Mouse (Mus musculus): Measurements from ENCODE around the gene Lmntd1. TPM values are rescaled to one million over a fixed set of nuclear protein-coding genes. Genes with fewer than 3 reads are reported as not detected.

Gene Lmntd1
- polyA plus RNA-seq (2016; fragmentation: Nextera tagmentation; extraction: Ambion mirVana), result 0.15 TPM in 1 of 2 replicates, not detected in the other

DNA sequence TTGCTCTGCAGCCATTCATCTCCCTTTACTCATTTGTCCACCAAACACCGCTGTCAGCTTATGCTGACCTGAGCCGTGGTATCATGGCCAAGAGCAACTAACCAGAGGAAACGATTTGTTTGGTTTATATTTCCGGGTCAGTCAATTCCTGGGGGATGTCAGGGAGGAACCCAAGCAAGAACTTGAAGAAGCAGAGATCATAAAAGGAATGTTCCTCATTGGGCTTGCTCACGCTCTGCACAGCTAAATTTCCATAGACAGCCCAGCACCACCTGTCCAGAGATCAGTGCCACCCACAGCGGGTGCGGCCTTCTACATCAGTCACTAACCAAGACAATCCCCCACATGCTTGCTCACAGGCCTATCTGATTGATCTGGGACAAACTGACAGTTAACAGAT, at the start of gene Lmntd1:
TSS of gene Lmntd1 (minus strand) at position 101 of the 400 bp plus-strand sequence.
- no peaks in the 10 kb centered on the region for H3K27me3 ChIP-seq (replicated peaks; ENCODE audit: low read depth, poor library complexity, severe bottlenecking)
- WGBS, result 82% methylated on average over 7 of the region's 7 CpGs

DNA sequence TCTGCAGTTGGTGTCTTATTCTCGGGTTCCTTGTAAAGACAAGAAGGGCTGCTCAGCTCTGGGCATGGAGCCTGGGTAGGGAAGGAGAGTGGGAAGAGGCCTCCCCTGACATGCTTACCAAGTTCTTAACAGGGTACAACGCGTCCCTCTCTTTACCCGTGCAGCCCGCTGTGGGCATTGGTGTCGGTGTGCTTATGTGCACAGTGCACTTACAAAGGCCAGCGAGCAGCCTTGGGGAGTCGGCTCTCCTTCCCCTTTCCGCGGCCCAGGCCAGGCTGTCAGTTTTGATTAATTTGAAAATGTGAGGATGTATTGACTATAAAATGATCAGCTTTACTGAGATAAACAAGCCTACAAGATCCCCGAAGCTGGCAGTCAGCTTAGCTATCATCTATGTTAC, 46.8 kb upstream of the Lmntd1 start:
- Histone ChIP-seq H3K9me3 (peaks cover 3% of the 10 kb centered on the region), H3K27me3 (replicated peaks; ENCODE audit: low read depth, poor library complexity, severe bottlenecking) (no peaks in the 10 kb centered on the region), H3K4me3 (no peak overlapping the region), H3K27ac (replicated peaks) (no peak overlapping the region), H3K36me3 (replicated peaks) (no peaks in the 10 kb centered on the region), H3K4me1 (peaks cover 11% of the 10 kb centered on the region)
- no peak for DNase-seq (ENCODE audit: low spot score)
- 76% methylated on average over 11 of the region's 11 CpGs for WGBS

More for the DNA sequence above, at the start of gene Lmntd1:
- Histone ChIP-seq H3K9me3 (no peaks in the 10 kb centered on the region), H3K27ac (replicated peaks) (no peak within 1 kb of the TSS), H3K4me3 (no peak within 1 kb of the TSS), H3K36me3 (replicated peaks) (no peaks in the 10 kb centered on the region), H3K4me1 (peaks cover 5% of the 10 kb centered on the region; the same call in 1 of the 2 replicates)
- DNase-seq (ENCODE audit: low spot score), result no peak

DNA sequence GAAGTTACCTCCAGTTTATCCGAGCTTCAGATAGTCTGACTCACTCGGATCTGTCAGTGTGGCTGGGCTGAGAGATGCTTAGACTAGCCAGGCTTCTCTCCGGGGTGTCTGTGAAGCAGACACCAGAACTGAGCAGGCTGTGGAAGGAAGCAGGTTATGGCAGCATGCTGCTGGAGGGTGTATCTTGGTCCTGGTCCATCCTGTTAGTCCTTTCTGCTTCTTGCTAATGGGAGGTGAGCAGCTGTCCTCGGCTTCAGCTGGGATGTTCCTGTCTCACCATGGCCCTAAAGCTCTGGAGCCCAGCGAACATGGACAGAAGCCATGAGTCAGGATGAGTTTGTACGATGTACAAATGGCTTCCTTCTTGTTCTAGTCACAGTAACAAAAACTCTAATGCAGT, 45.0 kb upstream of the Lmntd1 start:
- peaks cover 8% of the 10 kb centered on the region for H3K4me1 ChIP-seq
- no peak overlapping the region for H3K27ac ChIP-seq (replicated peaks)
- no peak for DNase-seq (ENCODE audit: low spot score)
- H3K36me3 ChIP-seq (replicated peaks), result no peaks in the 10 kb centered on the region
- peaks cover 5% of the 10 kb centered on the region; the same call in 1 of the 2 replicates for H3K9me3 ChIP-seq
- no peak overlapping the region for H3K4me3 ChIP-seq
- 77% methylated on average over 6 of the region's 6 CpGs for WGBS
- no peaks in the 10 kb centered on the region for H3K27me3 ChIP-seq (replicated peaks; ENCODE audit: low read depth, poor library complexity, severe bottlenecking)

DNA sequence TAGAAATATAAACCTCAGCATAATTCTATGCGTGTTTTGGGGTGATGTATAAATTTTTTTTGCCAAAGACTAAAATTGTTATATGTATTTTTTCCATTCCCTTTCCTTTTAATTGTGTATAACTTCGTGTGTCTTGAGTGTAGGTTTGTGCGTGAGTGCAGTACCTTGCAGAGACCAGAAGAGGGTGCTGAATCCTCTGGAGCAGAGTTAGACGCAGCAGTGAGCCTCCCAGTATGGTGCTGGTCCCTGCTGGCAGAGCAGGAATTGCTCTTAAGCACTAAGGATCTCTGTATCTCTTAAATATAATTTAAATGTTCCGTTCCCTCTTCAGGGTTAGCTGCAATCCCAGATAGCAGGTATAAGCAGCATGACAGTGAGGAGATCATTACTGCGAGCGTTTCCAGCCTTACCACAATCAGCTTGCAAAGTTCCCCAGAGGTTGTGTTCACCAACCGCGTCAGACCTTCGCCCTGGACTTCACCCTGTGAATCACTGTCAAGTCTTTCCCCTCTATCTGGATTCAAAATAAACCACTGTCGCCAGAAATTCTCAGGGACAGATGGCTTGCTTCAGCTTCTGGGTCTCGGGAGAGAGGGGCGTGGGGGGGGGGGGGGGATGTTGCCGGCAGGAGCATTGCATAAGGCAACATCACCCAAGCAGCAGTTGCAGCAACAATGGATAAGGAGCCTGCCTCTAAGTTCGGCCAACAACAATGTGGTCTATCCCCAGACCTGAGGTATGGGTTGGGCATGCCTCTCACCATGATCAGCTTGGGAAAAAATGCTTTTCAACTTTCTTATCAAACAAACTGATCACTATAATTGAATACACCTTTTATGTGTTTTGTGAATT, 42.8 kb upstream of the Lmntd1 start:
- H3K9me3 ChIP-seq, result peaks cover 5% of the 10 kb centered on the region; the same call in 1 of the 2 replicates
- WGBS, result 83% methylated on average over 15 of the region's 15 CpGs
- H3K4me1 ChIP-seq, result peaks cover 5% of the 10 kb centered on the region; the same call in 1 of the 2 replicates
- no peaks in the 10 kb centered on the region for H3K27me3 ChIP-seq (replicated peaks; ENCODE audit: low read depth, poor library complexity, severe bottlenecking)
- no peak overlapping the region for H3K27ac ChIP-seq (replicated peaks)
- DNase-seq (ENCODE audit: low spot score), result no peak
- no peaks in the 10 kb centered on the region for H3K36me3 ChIP-seq (replicated peaks)
- H3K4me3 ChIP-seq, result no peak overlapping the region

DNA sequence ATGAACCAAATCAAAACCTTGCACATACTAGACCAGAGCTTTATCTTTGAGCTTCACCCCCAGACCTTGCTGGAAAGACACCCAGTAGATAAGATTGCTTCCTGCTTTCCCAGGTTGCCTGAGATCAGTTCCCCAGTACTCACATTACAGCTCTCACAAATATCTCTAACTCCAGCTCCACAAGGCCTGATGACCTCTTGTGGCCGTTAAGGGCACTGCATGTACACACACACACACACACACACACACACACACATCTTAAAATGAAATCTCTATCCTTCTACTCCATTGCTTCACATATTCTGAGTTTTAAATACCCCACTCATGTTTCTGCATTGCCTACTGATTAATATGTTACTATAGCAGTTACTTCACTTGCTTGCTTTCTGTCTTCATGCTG, 41.6 kb upstream of the Lmntd1 start:
- no peak overlapping the region for H3K4me3 ChIP-seq
- no peaks in the 10 kb centered on the region for H3K36me3 ChIP-seq (replicated peaks)
- 96% methylated on average over 1 of the region's 1 CpGs for WGBS
- DNase-seq (ENCODE audit: low spot score), result no peak
- H3K27ac ChIP-seq (replicated peaks), result no peak overlapping the region
- H3K27me3 ChIP-seq (replicated peaks; ENCODE audit: low read depth, poor library complexity, severe bottlenecking), result no peaks in the 10 kb centered on the region
- no peaks in the 10 kb centered on the region for H3K4me1 ChIP-seq
- H3K9me3 ChIP-seq, result peaks cover 5% of the 10 kb centered on the region; the same call in 1 of the 2 replicates

DNA sequence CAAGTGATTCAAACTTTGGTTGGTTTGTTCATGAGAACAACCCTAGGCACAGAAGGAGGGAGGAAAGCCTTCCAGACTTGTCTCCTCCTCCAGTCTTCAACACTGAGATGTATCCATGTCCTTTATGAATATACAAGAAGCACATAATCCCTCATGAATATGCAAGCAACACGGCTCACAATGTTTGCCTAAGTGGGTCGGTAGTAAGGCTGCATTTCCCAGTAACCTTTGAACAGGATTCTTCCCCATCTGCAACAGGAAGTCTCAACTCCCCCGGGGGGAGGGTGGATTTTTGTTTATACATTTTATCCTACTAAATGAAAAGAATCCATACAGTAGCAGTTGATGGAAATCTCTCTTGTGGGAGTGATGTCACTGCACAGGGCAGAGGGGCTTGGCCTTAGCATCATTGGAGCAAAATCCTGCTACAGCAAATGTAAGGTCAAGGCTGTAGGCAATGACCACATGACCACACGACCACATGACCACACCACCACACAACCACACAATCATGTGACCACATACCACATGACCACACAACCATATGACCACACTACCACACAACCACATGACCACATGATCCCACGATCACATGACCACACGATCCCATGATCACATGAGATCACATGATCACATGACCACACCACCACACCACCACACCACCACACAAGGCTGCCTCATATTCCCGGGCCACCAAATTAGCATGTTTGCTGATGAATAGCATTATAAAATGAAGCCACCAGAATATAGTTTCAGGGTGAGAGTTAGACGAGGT, 40.1 kb upstream of the Lmntd1 start:
- WGBS, result 89% methylated on average over 8 of the region's 8 CpGs
- Histone ChIP-seq H3K27ac (replicated peaks) (no peak overlapping the region), H3K4me1 (no peaks in the 10 kb centered on the region), H3K9me3 (peaks cover 5% of the 10 kb centered on the region; the same call in 1 of the 2 replicates), H3K4me3 (no peak overlapping the region), H3K27me3 (replicated peaks; ENCODE audit: low read depth, poor library complexity, severe bottlenecking) (no peaks in the 10 kb centered on the region), H3K36me3 (replicated peaks) (no peaks in the 10 kb centered on the region)
- no peak for DNase-seq (ENCODE audit: low spot score)

DNA sequence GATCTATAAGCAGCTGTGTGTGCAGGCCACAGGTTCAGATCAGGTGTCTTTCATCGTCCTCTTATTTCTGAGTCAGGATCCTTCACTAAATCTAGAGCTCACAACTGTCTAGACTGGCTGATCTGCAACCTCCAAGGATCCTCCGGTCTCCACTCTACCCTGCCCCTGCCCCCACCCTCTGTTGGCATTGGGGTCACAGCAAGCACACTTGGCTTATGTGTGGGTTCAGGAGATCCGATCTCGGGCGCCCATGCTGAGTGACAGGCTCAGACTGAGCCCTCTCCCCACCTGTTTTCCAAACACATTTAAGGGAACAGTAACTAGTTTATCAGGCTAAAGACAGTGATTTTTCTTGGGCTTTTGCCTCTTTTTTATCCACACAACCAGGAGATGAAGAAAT, 39.5 kb upstream of the Lmntd1 start:
- Histone ChIP-seq H3K27me3 (replicated peaks; ENCODE audit: low read depth, poor library complexity, severe bottlenecking) (no peaks in the 10 kb centered on the region), H3K4me1 (no peaks in the 10 kb centered on the region), H3K27ac (replicated peaks) (no peak overlapping the region), H3K4me3 (no peak overlapping the region), H3K9me3 (peaks cover 5% of the 10 kb centered on the region; the same call in 1 of the 2 replicates), H3K36me3 (replicated peaks) (no peaks in the 10 kb centered on the region)
- 87% methylated on average over 5 of the region's 5 CpGs for WGBS
- no peak for DNase-seq (ENCODE audit: low spot score)

DNA sequence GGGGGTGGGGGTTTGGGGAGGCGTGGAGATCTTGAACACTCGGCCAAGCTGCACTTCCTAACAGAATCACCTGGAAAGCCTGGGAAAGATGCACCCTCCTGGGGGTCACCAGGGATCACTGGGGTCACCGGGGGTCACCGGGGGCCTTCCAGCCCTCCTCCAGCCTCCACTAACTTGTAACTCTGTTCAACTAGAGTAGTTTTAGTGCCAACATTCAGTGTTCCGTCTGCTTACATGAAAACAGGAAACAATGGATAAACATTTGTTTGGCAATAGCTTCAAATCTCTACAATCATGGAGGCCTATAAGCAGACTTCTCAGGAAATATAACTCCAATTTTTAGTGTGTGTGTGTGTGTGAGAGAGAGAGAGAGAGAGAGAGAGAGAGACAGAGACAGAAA, 38.9 kb upstream of the Lmntd1 start:
- 81% methylated on average over 5 of the region's 5 CpGs for WGBS
- no peak overlapping the region for H3K27ac ChIP-seq (replicated peaks)
- DNase-seq (ENCODE audit: low spot score), result no peak

DNA sequence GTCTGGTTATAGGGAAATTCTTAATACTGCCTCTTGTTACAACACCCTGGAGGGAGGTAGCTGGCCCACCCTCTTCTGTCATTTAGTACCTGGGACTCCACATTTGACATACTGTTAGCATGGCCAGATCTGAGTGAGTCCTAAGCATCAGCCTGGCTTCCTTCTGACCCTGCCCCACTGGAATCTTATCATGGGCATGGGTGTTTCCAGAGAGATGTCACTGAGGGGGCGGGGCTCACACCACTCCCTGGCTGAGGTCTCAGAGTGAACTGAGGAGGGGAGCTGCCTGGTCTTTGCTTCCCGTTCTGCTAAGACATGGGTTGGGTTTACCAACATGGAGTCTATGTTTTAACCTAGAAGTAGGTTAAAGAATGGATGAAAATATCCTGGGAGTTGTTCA, 37.9 kb upstream of the Lmntd1 start:
- no peaks in the 10 kb centered on the region for H3K27me3 ChIP-seq (replicated peaks; ENCODE audit: low read depth, poor library complexity, severe bottlenecking)
- no peak overlapping the region for H3K4me3 ChIP-seq
- H3K36me3 ChIP-seq (replicated peaks), result no peaks in the 10 kb centered on the region
- peaks cover 5% of the 10 kb centered on the region; the same call in 1 of the 2 replicates for H3K9me3 ChIP-seq
- no peak overlapping the region for H3K27ac ChIP-seq (replicated peaks)
- no peak for DNase-seq (ENCODE audit: low spot score)
- WGBS, result 76% methylated on average over 2 of the region's 2 CpGs
- H3K4me1 ChIP-seq, result no peaks in the 10 kb centered on the region

More for the DNA sequence above, 38.9 kb upstream of the Lmntd1 start:
- Histone ChIP-seq H3K4me3 (no peak overlapping the region), H3K27me3 (replicated peaks; ENCODE audit: low read depth, poor library complexity, severe bottlenecking) (no peaks in the 10 kb centered on the region), H3K9me3 (peaks cover 5% of the 10 kb centered on the region; the same call in 1 of the 2 replicates), H3K4me1 (no peaks in the 10 kb centered on the region), H3K36me3 (replicated peaks) (no peaks in the 10 kb centered on the region)

DNA sequence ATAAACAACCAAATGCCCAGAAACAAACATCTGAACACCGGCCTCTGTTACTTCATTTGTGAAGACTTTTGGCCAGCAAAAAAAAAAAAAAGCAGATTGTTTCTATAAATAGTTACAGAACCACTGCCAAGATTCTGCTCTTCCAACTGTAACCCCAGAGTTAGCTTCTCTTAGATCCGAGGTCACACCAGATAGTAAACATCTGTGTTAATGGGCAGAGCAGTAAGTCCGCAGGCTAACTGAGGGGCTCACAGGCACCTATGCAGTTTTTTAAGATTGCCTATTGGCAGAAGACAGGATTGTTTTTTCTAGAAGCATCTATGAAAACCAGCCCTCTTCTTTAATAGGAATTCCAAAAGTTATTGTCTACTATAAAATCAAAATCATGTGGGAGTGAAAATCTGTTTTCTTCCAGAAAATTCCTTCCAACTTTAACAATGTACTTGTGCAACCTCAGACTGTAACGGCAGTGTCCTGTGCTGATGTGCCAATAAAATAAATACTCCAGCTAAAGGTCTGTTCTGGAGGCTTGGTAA, 26.9 kb upstream of the Lmntd1 start:
- Histone ChIP-seq H3K9me3 (peaks cover 4% of the 10 kb centered on the region; the same call in 1 of the 2 replicates), H3K27ac (replicated peaks) (no peak overlapping the region), H3K36me3 (replicated peaks) (no peaks in the 10 kb centered on the region), H3K4me1 (no peaks in the 10 kb centered on the region), H3K4me3 (no peak overlapping the region), H3K27me3 (replicated peaks; ENCODE audit: low read depth, poor library complexity, severe bottlenecking) (no peaks in the 10 kb centered on the region)
- WGBS, result 92% methylated on average over 4 of the region's 4 CpGs
- DNase-seq (ENCODE audit: low spot score), result no peak

DNA sequence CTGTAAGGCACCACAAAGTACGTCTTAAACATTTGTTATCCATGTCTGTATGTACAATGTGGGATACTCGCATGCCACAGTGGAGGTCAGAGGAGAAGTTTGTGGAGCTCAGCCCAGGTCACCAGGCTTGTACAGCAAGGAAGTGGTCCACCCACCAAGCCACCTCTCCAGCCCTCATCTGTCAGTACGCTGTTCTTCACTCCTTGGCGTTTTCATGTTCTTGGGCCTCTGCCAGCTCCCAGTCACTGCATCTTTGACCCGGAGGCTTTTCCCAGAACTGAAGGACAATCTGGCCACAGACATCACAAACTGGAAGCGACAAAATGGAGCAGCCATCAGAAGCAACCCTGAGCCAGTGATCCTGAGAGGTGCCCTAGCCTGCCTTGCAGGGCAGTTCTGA, 24.1 kb upstream of the Lmntd1 start:
- WGBS, result 89% methylated on average over 6 of the region's 6 CpGs
- Histone ChIP-seq H3K27me3 (replicated peaks; ENCODE audit: low read depth, poor library complexity, severe bottlenecking) (no peaks in the 10 kb centered on the region), H3K4me3 (no peak overlapping the region), H3K36me3 (replicated peaks) (no peaks in the 10 kb centered on the region), H3K9me3 (peaks cover 4% of the 10 kb centered on the region; the same call in 1 of the 2 replicates), H3K27ac (replicated peaks) (no peak overlapping the region), H3K4me1 (no peaks in the 10 kb centered on the region)
- DNase-seq (ENCODE audit: low spot score), result no peak

DNA sequence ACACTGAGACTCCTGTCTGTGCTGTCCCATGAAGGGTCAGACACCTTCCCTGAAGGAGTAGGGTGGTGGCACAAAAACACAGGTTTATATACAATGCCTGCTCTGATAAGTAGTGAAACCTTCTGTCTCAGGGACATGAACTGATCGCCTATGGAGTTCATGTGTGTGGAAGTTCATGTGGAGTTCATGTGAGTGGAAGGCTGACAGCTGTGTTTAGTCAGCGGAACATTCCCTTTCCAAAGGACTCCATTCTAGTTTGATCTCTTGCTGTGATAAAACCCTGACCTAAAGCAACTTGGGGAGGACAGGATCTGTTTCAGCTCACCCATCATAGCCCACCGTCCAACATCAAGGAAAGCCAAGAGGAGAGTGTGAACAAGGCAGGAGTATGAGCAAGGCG, 22.6 kb upstream of the Lmntd1 start:
- 81% methylated on average over 4 of the region's 4 CpGs for WGBS
- Histone ChIP-seq H3K27ac (replicated peaks) (0 out of 2 replicates have a peak overlapping the region, but pooled peaks have one; percentile 8), H3K4me3 (no peak overlapping the region), H3K4me1 (no peaks in the 10 kb centered on the region), H3K27me3 (replicated peaks; ENCODE audit: low read depth, poor library complexity, severe bottlenecking) (no peaks in the 10 kb centered on the region), H3K36me3 (replicated peaks) (no peaks in the 10 kb centered on the region), H3K9me3 (peaks cover 4% of the 10 kb centered on the region; the same call in 1 of the 2 replicates)
- DNase-seq (ENCODE audit: low spot score), result no peak
